Mouse (Mus musculus): ENCODE data around the gene Gm20721. TPM values are rescaled to one million over a fixed set of nuclear protein-coding genes. Genes with fewer than 3 reads are reported as not detected.

Gm20721 gene
- polyA plus RNA-seq (2011; ENCODE audit: insufficient read depth, insufficient read length, low read depth, missing spikeins) = 0.40 and 0.90 TPM in 2 replicates

DNA sequence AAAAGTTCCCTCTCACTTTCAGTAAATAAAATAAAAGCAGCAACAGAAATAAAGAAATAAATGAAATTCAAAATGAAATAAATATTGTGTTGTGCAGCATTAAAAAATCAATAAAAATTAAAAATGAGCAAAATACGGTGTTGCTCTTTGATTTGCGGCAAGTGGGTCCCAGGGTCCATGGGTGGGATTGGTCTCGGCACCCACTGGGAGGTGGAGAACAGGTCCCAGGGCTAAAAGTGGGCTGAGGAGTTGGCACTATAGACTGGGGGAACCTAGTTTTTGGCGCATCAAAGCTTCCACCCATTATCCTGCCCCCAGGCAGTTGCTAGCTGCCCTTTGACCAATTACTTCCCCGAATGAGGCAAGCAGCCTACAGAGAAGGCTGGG is at the start of gene Gm20721:
Gene Gm20721 (minus strand): TSS at position 101 of the 387 bp plus-strand sequence.
- Histone ChIP-seq H3K27me3 (ENCODE audit: control insufficient read depth, insufficient read depth, low read length, poor library complexity, severe bottlenecking) (no peaks in the 10 kb centered on the region), H3K9me3 (replicated peaks; ENCODE audit: control insufficient read depth, insufficient read depth, low read length, poor library complexity, severe bottlenecking) (peaks cover 5% of the 10 kb centered on the region; the same call in 1 of the 2 replicates), H3K4me1 (ENCODE audit: control insufficient read depth, insufficient read depth, low read length) (no peaks in the 10 kb centered on the region), H3K4me3 (ENCODE audit: low read depth, low read length) (no peak within 1 kb of the TSS), H3K36me3 (ENCODE audit: control insufficient read depth, insufficient read depth, low read length, poor library complexity, severe bottlenecking) (peaks cover 17% of the 10 kb centered on the region), H3K27ac (ENCODE audit: insufficient read depth, low read length) (no peak within 1 kb of the TSS), H3K9ac (ENCODE audit: low read depth, poor library complexity, severe bottlenecking) (no peak within 1 kb of the TSS)
- TF ChIP-seq POLR2A (IDR thresholded peaks at IDR 0.05; ENCODE audit: insufficient read depth, low read length) = no peak
- TF ChIP-seq CTCF (IDR thresholded peaks at IDR 0.05; ENCODE audit: low read depth, low read length) = no peak
- no peak for TF ChIP-seq EP300 (IDR thresholded peaks at IDR 0.05; ENCODE audit: insufficient read depth, low read depth, low read length)

GRCm38 (mm10) chr2:174393383-174393782 is 46.9 kb upstream of the Gm20721 start:
- no peak overlapping the region for H3K4me3 ChIP-seq (ENCODE audit: low read depth, low read length)
- TF ChIP-seq EP300 (IDR thresholded peaks at IDR 0.05; ENCODE audit: insufficient read depth, low read depth, low read length) = no peak
- TF ChIP-seq CTCF (IDR thresholded peaks at IDR 0.05; ENCODE audit: low read depth, low read length) = no peak
- TF ChIP-seq POLR2A (IDR thresholded peaks at IDR 0.05; ENCODE audit: insufficient read depth, low read length) = no peak
- H3K9me3 ChIP-seq (replicated peaks; ENCODE audit: control insufficient read depth, insufficient read depth, low read length, poor library complexity, severe bottlenecking) = no peaks in the 10 kb centered on the region

GRCm38 (mm10) chr2:174392554-174392953 is 46.0 kb upstream of the Gm20721 start:
- Histone ChIP-seq H3K9ac (ENCODE audit: low read depth, poor library complexity, severe bottlenecking) (no peak overlapping the region), H3K4me1 (ENCODE audit: control insufficient read depth, insufficient read depth, low read length) (no peaks in the 10 kb centered on the region), H3K27ac (ENCODE audit: insufficient read depth, low read length) (no peak overlapping the region), H3K36me3 (ENCODE audit: control insufficient read depth, insufficient read depth, low read length, poor library complexity, severe bottlenecking) (no peaks in the 10 kb centered on the region), H3K27me3 (ENCODE audit: control insufficient read depth, insufficient read depth, low read length, poor library complexity, severe bottlenecking) (no peaks in the 10 kb centered on the region; the same call in 1 of the 2 replicates), H3K4me3 (ENCODE audit: low read depth, low read length) (no peak overlapping the region), H3K9me3 (replicated peaks; ENCODE audit: control insufficient read depth, insufficient read depth, low read length, poor library complexity, severe bottlenecking) (no peaks in the 10 kb centered on the region)
- TF ChIP-seq POLR2A (IDR thresholded peaks at IDR 0.05; ENCODE audit: insufficient read depth, low read length) = no peak
- no peak for TF ChIP-seq CTCF (IDR thresholded peaks at IDR 0.05; ENCODE audit: low read depth, low read length)
- no peak for TF ChIP-seq EP300 (IDR thresholded peaks at IDR 0.05; ENCODE audit: insufficient read depth, low read depth, low read length)

More at GRCm38 (mm10) chr2:174393383-174393782, 46.9 kb upstream of the Gm20721 start:
- Histone ChIP-seq H3K4me1 (ENCODE audit: control insufficient read depth, insufficient read depth, low read length) (no peaks in the 10 kb centered on the region), H3K36me3 (ENCODE audit: control insufficient read depth, insufficient read depth, low read length, poor library complexity, severe bottlenecking) (no peaks in the 10 kb centered on the region), H3K9ac (ENCODE audit: low read depth, poor library complexity, severe bottlenecking) (no peak overlapping the region), H3K27ac (ENCODE audit: insufficient read depth, low read length) (no peak overlapping the region), H3K27me3 (ENCODE audit: control insufficient read depth, insufficient read depth, low read length, poor library complexity, severe bottlenecking) (no peaks in the 10 kb centered on the region; the same call in 1 of the 2 replicates)

DNA sequence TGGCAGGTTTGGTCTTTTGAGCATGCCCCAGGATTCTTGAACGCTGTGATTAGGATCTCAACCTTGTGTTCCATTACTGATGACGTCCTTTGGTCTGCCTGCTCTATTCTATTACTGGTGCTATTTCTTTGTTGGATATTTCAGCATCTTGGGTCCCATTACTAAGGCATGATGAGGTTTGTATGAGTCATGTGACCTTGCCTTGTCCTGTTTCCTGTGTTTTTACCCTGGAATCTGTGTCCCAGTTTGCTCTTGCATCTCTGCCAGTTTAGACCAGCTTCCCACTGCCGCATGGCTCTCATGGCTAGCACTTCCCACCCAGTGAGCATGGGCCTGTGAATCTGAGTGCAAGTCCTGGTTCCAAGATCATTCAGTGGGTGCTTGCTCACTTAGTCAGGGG is 45.4 kb upstream of the Gm20721 start:
- Histone ChIP-seq H3K4me3 (ENCODE audit: low read depth, low read length) (no peak overlapping the region), H3K9ac (ENCODE audit: low read depth, poor library complexity, severe bottlenecking) (no peak overlapping the region), H3K4me1 (ENCODE audit: control insufficient read depth, insufficient read depth, low read length) (no peaks in the 10 kb centered on the region), H3K9me3 (replicated peaks; ENCODE audit: control insufficient read depth, insufficient read depth, low read length, poor library complexity, severe bottlenecking) (no peaks in the 10 kb centered on the region), H3K36me3 (ENCODE audit: control insufficient read depth, insufficient read depth, low read length, poor library complexity, severe bottlenecking) (no peaks in the 10 kb centered on the region), H3K27ac (ENCODE audit: insufficient read depth, low read length) (no peak overlapping the region), H3K27me3 (ENCODE audit: control insufficient read depth, insufficient read depth, low read length, poor library complexity, severe bottlenecking) (no peaks in the 10 kb centered on the region; the same call in 1 of the 2 replicates)
- TF ChIP-seq CTCF (IDR thresholded peaks at IDR 0.05; ENCODE audit: low read depth, low read length) = no peak
- TF ChIP-seq POLR2A (IDR thresholded peaks at IDR 0.05; ENCODE audit: insufficient read depth, low read length) = no peak
- TF ChIP-seq EP300 (IDR thresholded peaks at IDR 0.05; ENCODE audit: insufficient read depth, low read depth, low read length) = no peak

DNA sequence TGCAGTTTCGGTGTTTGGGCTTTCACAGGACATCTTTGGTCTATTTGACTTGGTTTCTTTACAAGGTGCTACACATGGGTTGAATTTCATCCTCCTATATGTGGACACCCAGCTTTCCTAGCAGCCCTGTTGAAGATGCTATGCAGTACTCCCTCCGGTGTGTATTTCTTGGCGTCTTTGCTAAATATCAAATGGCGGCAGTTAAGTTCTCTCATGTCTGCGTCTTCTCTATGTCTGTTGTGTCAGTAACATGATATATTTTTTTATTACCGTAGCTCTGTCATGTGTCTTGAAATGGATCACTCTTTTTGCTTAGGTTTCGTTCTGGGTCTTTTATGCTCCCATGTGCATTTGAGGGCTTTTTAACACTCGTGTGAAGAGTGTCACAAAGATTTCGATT is 34.5 kb upstream of the Gm20721 start:
- Histone ChIP-seq H3K36me3 (ENCODE audit: control insufficient read depth, insufficient read depth, low read length, poor library complexity, severe bottlenecking) (no peaks in the 10 kb centered on the region), H3K27ac (ENCODE audit: insufficient read depth, low read length) (no peak overlapping the region), H3K9me3 (replicated peaks; ENCODE audit: control insufficient read depth, insufficient read depth, low read length, poor library complexity, severe bottlenecking) (no peaks in the 10 kb centered on the region), H3K4me1 (ENCODE audit: control insufficient read depth, insufficient read depth, low read length) (no peaks in the 10 kb centered on the region), H3K4me3 (ENCODE audit: low read depth, low read length) (no peak overlapping the region), H3K27me3 (ENCODE audit: control insufficient read depth, insufficient read depth, low read length, poor library complexity, severe bottlenecking) (no peaks in the 10 kb centered on the region), H3K9ac (ENCODE audit: low read depth, poor library complexity, severe bottlenecking) (no peak overlapping the region)
- TF ChIP-seq POLR2A (IDR thresholded peaks at IDR 0.05; ENCODE audit: insufficient read depth, low read length) (no peak), EP300 (IDR thresholded peaks at IDR 0.05; ENCODE audit: insufficient read depth, low read depth, low read length) (no peak), CTCF (IDR thresholded peaks at IDR 0.05; ENCODE audit: low read depth, low read length) (no peak)

- Histone ChIP-seq H3K4me3 (ENCODE audit: low read depth, low read length) (no peak overlapping the region), H3K9ac (ENCODE audit: low read depth, poor library complexity, severe bottlenecking) (no peak overlapping the region), H3K27me3 (ENCODE audit: control insufficient read depth, insufficient read depth, low read length, poor library complexity, severe bottlenecking) (no peaks in the 10 kb centered on the region), H3K27ac (ENCODE audit: insufficient read depth, low read length) (no peak overlapping the region), H3K4me1 (ENCODE audit: control insufficient read depth, insufficient read depth, low read length) (no peaks in the 10 kb centered on the region), H3K9me3 (replicated peaks; ENCODE audit: control insufficient read depth, insufficient read depth, low read length, poor library complexity, severe bottlenecking) (no peaks in the 10 kb centered on the region), H3K36me3 (ENCODE audit: control insufficient read depth, insufficient read depth, low read length, poor library complexity, severe bottlenecking) (no peaks in the 10 kb centered on the region)
- TF ChIP-seq POLR2A (IDR thresholded peaks at IDR 0.05; ENCODE audit: insufficient read depth, low read length) = no peak
- no peak for TF ChIP-seq CTCF (IDR thresholded peaks at IDR 0.05; ENCODE audit: low read depth, low read length)
- TF ChIP-seq EP300 (IDR thresholded peaks at IDR 0.05; ENCODE audit: insufficient read depth, low read depth, low read length) = no peak
Measured at GRCm38 (mm10) chr2:174366571-174366970, 20.1 kb upstream of the Gm20721 start.

Data from ES-Bruce4 (cell line).